Mouse (Mus musculus): ENCODE measurements at regions not wholly inside any gene's neighbourhood (a gene's known extent, or its start where the extent isn't known, plus 50 kb on each side); places are given as distances from the start of the nearest gene placed in this dataset.
A peak's percentile ranks its signal among the peaks of the same experiment; 100 is the strongest.

DNA sequence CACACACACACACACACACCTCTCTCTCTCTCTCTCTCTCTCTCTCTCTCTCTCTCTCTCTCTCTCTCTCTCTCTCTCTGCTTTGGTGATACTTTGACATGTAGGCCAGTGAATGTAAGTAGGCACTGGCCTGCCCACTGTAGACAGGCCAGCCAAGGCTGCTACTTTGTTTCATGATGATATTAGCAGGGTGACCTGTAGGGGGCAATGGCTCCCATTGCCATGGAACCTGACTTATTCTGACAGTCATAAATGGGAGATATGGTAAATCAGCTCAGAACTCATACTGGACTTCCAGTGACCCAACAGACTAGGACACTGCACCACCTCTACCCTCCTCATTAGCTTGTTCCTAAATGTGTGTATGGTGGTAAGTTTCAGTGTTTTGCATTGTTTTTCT is 235.0 kb upstream of the Gm10192 start:
- no peaks in the 10 kb centered on the region for H3K36me3 ChIP-seq (ENCODE audit: control insufficient read depth, insufficient read depth, low read length)
- no peak overlapping the region for H3K9ac ChIP-seq (ENCODE audit: low read length)
- H3K4me1 ChIP-seq (ENCODE audit: control insufficient read depth, insufficient read depth, low read length): no peaks in the 10 kb centered on the region; the same call in 1 of the 2 replicates
- H3K4me3 ChIP-seq (ENCODE audit: low read depth, low read length): no peak overlapping the region
- ATAC-seq (ENCODE audit: insufficient read depth, low FRiP score, low TSS enrichment) (no peak), DNase-seq (ENCODE audit: low spot score) (no peak)
- no peak overlapping the region for H3K27ac ChIP-seq (ENCODE audit: low read depth, low read length)
- no peaks in the 10 kb centered on the region for H3K9me3 ChIP-seq (ENCODE audit: control insufficient read depth, low read length)
- H3K4me2 ChIP-seq (ENCODE audit: low read depth): no peak overlapping the region
- no peaks in the 10 kb centered on the region for H3K27me3 ChIP-seq (ENCODE audit: control insufficient read depth, insufficient read depth, low read length)

GRCm38 (mm10) chr4:97408633-97409296 is 225.8 kb upstream of the Gm10192 start:
- Histone ChIP-seq H3K4me1 (ENCODE audit: control insufficient read depth, insufficient read depth, low read length) (no peaks in the 10 kb centered on the region), H3K36me3 (ENCODE audit: control insufficient read depth, insufficient read depth, low read length) (no peaks in the 10 kb centered on the region), H3K27ac (ENCODE audit: low read depth, low read length) (no peak overlapping the region), H3K9ac (ENCODE audit: low read length) (no peak overlapping the region), H3K4me3 (ENCODE audit: low read depth, low read length) (no peak overlapping the region), H3K4me2 (ENCODE audit: low read depth) (no peak overlapping the region), H3K9me3 (ENCODE audit: control insufficient read depth, low read length) (no peaks in the 10 kb centered on the region), H3K27me3 (ENCODE audit: control insufficient read depth, insufficient read depth, low read length) (no peaks in the 10 kb centered on the region)
- ATAC-seq (ENCODE audit: insufficient read depth, low FRiP score, low TSS enrichment): peak; percentile 67
- WGBS: 55% methylated on average over 7 of the region's 7 CpGs
- peak; percentile 31 for DNase-seq (ENCODE audit: low spot score)

- DNase-seq (ENCODE audit: low spot score) (no peak), ATAC-seq (ENCODE audit: insufficient read depth, low FRiP score, low TSS enrichment) (no peak)
- H3K4me2 ChIP-seq (ENCODE audit: low read depth): no peak overlapping the region
- no peaks in the 10 kb centered on the region for H3K36me3 ChIP-seq (ENCODE audit: control insufficient read depth, insufficient read depth, low read length)
- WGBS: 87% methylated on average over 3 of the region's 3 CpGs
- no peak overlapping the region for H3K9ac ChIP-seq (ENCODE audit: low read length)
- H3K4me1 ChIP-seq (ENCODE audit: control insufficient read depth, insufficient read depth, low read length): no peaks in the 10 kb centered on the region
- H3K4me3 ChIP-seq (ENCODE audit: low read depth, low read length): no peak overlapping the region
- no peak overlapping the region for H3K27ac ChIP-seq (ENCODE audit: low read depth, low read length)
- no peaks in the 10 kb centered on the region for H3K27me3 ChIP-seq (ENCODE audit: control insufficient read depth, insufficient read depth, low read length)
- H3K9me3 ChIP-seq (ENCODE audit: control insufficient read depth, low read length): no peaks in the 10 kb centered on the region
Measured at GRCm38 (mm10) chr4:97394697-97395280, 211.8 kb upstream of the Gm10192 start.

- H3K9ac ChIP-seq (ENCODE audit: low read length): no peak overlapping the region
- no peak overlapping the region for H3K27ac ChIP-seq (ENCODE audit: low read depth, low read length)
- DNase-seq (ENCODE audit: low spot score) (no peak), ATAC-seq (ENCODE audit: insufficient read depth, low FRiP score, low TSS enrichment) (no peak)
- H3K36me3 ChIP-seq (ENCODE audit: control insufficient read depth, insufficient read depth, low read length): no peaks in the 10 kb centered on the region
- no peak overlapping the region for H3K4me3 ChIP-seq (ENCODE audit: low read depth, low read length)
- H3K4me1 ChIP-seq (ENCODE audit: control insufficient read depth, insufficient read depth, low read length): 0 out of 2 replicates have a peak, but pooled peaks cover 3% of the 10 kb centered on the region
- WGBS: 78% methylated on average over 3 of the region's 3 CpGs
- no peaks in the 10 kb centered on the region for H3K9me3 ChIP-seq (ENCODE audit: control insufficient read depth, low read length)
- H3K27me3 ChIP-seq (ENCODE audit: control insufficient read depth, insufficient read depth, low read length): no peaks in the 10 kb centered on the region
- H3K4me2 ChIP-seq (ENCODE audit: low read depth): no peak overlapping the region
Measured at GRCm38 (mm10) chr4:97381084-97381483, 198.1 kb upstream of the Gm10192 start.

- Histone ChIP-seq H3K4me1 (ENCODE audit: control insufficient read depth, insufficient read depth, low read length) (0 out of 2 replicates have a peak, but pooled peaks cover 3% of the 10 kb centered on the region), H3K9me3 (ENCODE audit: control insufficient read depth, low read length) (no peaks in the 10 kb centered on the region), H3K4me2 (ENCODE audit: low read depth) (no peak overlapping the region), H3K9ac (ENCODE audit: low read length) (no peak overlapping the region), H3K27me3 (ENCODE audit: control insufficient read depth, insufficient read depth, low read length) (no peaks in the 10 kb centered on the region), H3K36me3 (ENCODE audit: control insufficient read depth, insufficient read depth, low read length) (no peaks in the 10 kb centered on the region), H3K27ac (ENCODE audit: low read depth, low read length) (no peak overlapping the region), H3K4me3 (ENCODE audit: low read depth, low read length) (no peak overlapping the region)
- peak; percentile 14 for DNase-seq (ENCODE audit: low spot score)
- 34% methylated on average over 8 of the region's 8 CpGs for WGBS
- peak; percentile 59; the same call in 1 of the 2 replicates for ATAC-seq (ENCODE audit: insufficient read depth, low FRiP score, low TSS enrichment)
Measured at GRCm38 (mm10) chr4:97377593-97378542, 194.9 kb upstream of the Gm10192 start.

DNA sequence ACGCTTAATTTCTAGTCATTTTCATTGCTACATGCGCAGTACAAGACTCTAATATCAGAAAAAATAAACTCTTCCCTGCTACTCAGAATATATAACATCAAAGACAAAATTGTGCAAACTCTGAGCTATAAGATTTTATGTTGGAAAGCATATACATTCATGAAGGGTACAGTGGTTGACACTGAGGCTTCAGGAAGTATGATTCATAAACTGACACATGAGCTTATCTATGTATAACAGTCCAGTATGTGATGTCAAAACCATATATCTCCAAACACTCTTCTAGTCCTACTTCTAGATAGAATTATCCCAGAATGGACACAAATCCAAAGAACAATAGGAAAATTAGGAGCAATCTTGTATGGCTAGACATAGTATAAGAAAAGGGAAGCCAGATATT is 177.5 kb upstream of the Gm10192 start:
- DNase-seq (ENCODE audit: low spot score): no peak
- WGBS: 91% methylated on average over 2 of the region's 2 CpGs

GRCm38 (mm10) chr4:97357958-97358357 is 175.0 kb upstream of the Gm10192 start:
- Histone ChIP-seq H3K4me1 (ENCODE audit: control insufficient read depth, insufficient read depth, low read length) (no peaks in the 10 kb centered on the region), H3K4me3 (ENCODE audit: low read depth, low read length) (no peak overlapping the region), H3K27me3 (ENCODE audit: control insufficient read depth, insufficient read depth, low read length) (no peaks in the 10 kb centered on the region), H3K36me3 (ENCODE audit: control insufficient read depth, insufficient read depth, low read length) (no peaks in the 10 kb centered on the region), H3K27ac (ENCODE audit: low read depth, low read length) (no peak overlapping the region), H3K4me2 (ENCODE audit: low read depth) (no peak overlapping the region), H3K9me3 (ENCODE audit: control insufficient read depth, low read length) (no peaks in the 10 kb centered on the region), H3K9ac (ENCODE audit: low read length) (no peak overlapping the region)
- ATAC-seq (ENCODE audit: insufficient read depth, low FRiP score, low TSS enrichment): no peak
- 85% methylated on average over 1 of the region's 1 CpGs for WGBS
- DNase-seq (ENCODE audit: low spot score): no peak

More for the DNA sequence above, 177.5 kb upstream of the Gm10192 start:
- no peak overlapping the region for H3K4me3 ChIP-seq (ENCODE audit: low read depth, low read length)
- H3K4me2 ChIP-seq (ENCODE audit: low read depth): no peak overlapping the region
- no peak for ATAC-seq (ENCODE audit: insufficient read depth, low FRiP score, low TSS enrichment)
- no peaks in the 10 kb centered on the region for H3K27me3 ChIP-seq (ENCODE audit: control insufficient read depth, insufficient read depth, low read length)
- no peak overlapping the region for H3K27ac ChIP-seq (ENCODE audit: low read depth, low read length)
- H3K4me1 ChIP-seq (ENCODE audit: control insufficient read depth, insufficient read depth, low read length): no peaks in the 10 kb centered on the region
- H3K9ac ChIP-seq (ENCODE audit: low read length): no peak overlapping the region
- H3K9me3 ChIP-seq (ENCODE audit: control insufficient read depth, low read length): no peaks in the 10 kb centered on the region
- no peaks in the 10 kb centered on the region for H3K36me3 ChIP-seq (ENCODE audit: control insufficient read depth, insufficient read depth, low read length)

DNA sequence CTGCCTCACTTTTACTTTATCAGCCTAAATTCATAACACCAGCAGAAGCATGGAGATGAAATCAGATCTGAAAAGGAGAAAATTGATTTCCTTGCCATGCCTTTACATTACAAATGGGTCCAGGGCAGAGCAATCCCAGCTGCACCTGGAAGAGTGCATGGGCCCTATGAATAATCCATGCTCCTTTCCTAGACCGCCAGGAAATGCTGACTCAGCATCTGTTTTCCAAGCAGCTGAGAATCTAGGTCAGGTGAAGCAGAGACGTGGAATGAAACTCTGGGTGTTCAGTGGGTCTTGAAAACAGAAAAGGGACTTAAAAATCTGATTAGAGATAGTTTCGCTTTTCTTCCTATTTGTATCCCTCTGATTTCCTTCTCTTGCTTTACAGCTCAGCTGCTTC is 163.8 kb upstream of the Gm10192 start:
- H3K27me3 ChIP-seq (ENCODE audit: control insufficient read depth, insufficient read depth, low read length): no peaks in the 10 kb centered on the region
- no peak overlapping the region for H3K27ac ChIP-seq (ENCODE audit: low read depth, low read length)
- H3K36me3 ChIP-seq (ENCODE audit: control insufficient read depth, insufficient read depth, low read length): no peaks in the 10 kb centered on the region
- ATAC-seq (ENCODE audit: insufficient read depth, low FRiP score, low TSS enrichment) (no peak), DNase-seq (ENCODE audit: low spot score) (no peak)
- no peaks in the 10 kb centered on the region for H3K4me1 ChIP-seq (ENCODE audit: control insufficient read depth, insufficient read depth, low read length)
- 77% methylated on average over 3 of the region's 3 CpGs for WGBS
- H3K9me3 ChIP-seq (ENCODE audit: control insufficient read depth, low read length): no peaks in the 10 kb centered on the region
- H3K4me2 ChIP-seq (ENCODE audit: low read depth): no peak overlapping the region
- H3K9ac ChIP-seq (ENCODE audit: low read length): no peak overlapping the region
- H3K4me3 ChIP-seq (ENCODE audit: low read depth, low read length): no peak overlapping the region

Data from neural tube, embryonic 11.5 days (tissue).